Mouse (Mus musculus): Measurements from ENCODE around the gene Kif5a. TPM values are rescaled to one million over a fixed set of nuclear protein-coding genes. Genes with fewer than 3 reads are reported as not detected.

Gene Kif5a
- total RNA-seq, 2 experiments from 2014 or later = 0.10 to 0.20 TPM

- peak; percentile 32 for DNase-seq
- Histone ChIP-seq H3K27ac (peak within 1 kb of the TSS; percentile 74), H3K4me3 (peak within 1 kb of the TSS; percentile 73)
- TF ChIP-seq CTCF (IDR thresholded peaks at IDR 0.05) = no peak
- intact Hi-C loops (cut with DNase I) = loop anchor here (5.0 to 10.0 kb wide), 2 partner anchors 32 to 155 kb away; partner anchors contain the start of gene Pip4k2c
Observed at GRCm38 (mm10) chr10:127179871-127180694, 83.1 kb downstream of the Kif5a start, which contains the start of gene Slc26a10. Gene Slc26a10, minus strand, starts transcription at chr10:127180645.

- H3K4me3 ChIP-seq = peak overlapping the region; percentile 73
- no peak for TF ChIP-seq CTCF (IDR thresholded peaks at IDR 0.05)
- intact Hi-C loops (cut with DNase I) = loop anchor here (5.0 to 10.0 kb wide), 2 partner anchors 34 to 156 kb away; partner anchors contain the start of gene Pip4k2c
- H3K27ac ChIP-seq = peak overlapping the region; percentile 62; the same call in 1 of the 2 replicates
- peak; percentile 21 for DNase-seq
Observed at GRCm38 (mm10) chr10:127178286-127179027, 84.7 kb downstream of the Kif5a start.

- TF ChIP-seq CTCF (IDR thresholded peaks at IDR 0.05) = peak; percentile 88
- Histone ChIP-seq H3K4me3 (peak overlapping the region; percentile 73), H3K27ac (peak overlapping the region; percentile 62)
- DNase-seq = peak; percentile 79
- intact Hi-C loops (cut with DNase I) = loop anchor here (1.0 to 10.0 kb wide), 3 partner anchors 35 to 157 kb away; partner anchors contain the start of gene Pip4k2c
Observed at GRCm38 (mm10) chr10:127177719-127178118, 85.4 kb downstream of the Kif5a start.

- no peak for DNase-seq
- intact Hi-C loops (cut with DNase I) = loop anchor here (1.0 to 10.0 kb wide), 3 partner anchors 35 to 158 kb away; partner anchors contain the start of gene Pip4k2c
- TF ChIP-seq CTCF (IDR thresholded peaks at IDR 0.05) = no peak
- Histone ChIP-seq H3K4me3 (no peak overlapping the region; the same call in 1 of the 2 replicates), H3K27ac (no peak overlapping the region)
Observed at GRCm38 (mm10) chr10:127177235-127177634, 85.9 kb downstream of the Kif5a start.

- TF ChIP-seq CTCF (IDR thresholded peaks at IDR 0.05) = no peak
- Histone ChIP-seq H3K4me3 (no peak overlapping the region), H3K27ac (no peak overlapping the region)
- intact Hi-C loops (cut with DNase I) = loop anchor here (1.0 to 10.0 kb wide), 3 partner anchors 36 to 158 kb away; partner anchors contain the start of gene Pip4k2c
- DNase-seq = no peak
Observed at GRCm38 (mm10) chr10:127176756-127177155, 86.4 kb downstream of the Kif5a start.

- H3K4me3 ChIP-seq = no peak overlapping the region
- no peak for TF ChIP-seq CTCF (IDR thresholded peaks at IDR 0.05)
- H3K27ac ChIP-seq = no peak overlapping the region
- intact Hi-C loops (cut with DNase I) = loop anchor here (5.0 to 10.0 kb wide), 2 partner anchors 36 to 159 kb away; partner anchors contain the start of gene Pip4k2c
- DNase-seq = no peak
Observed at GRCm38 (mm10) chr10:127176228-127176627, 86.9 kb downstream of the Kif5a start.

Other genes starting within 250 kb of the Kif5a start
- 10 to 100 TPM; 15.0 to 28.8 TPM for gene Tsfm, start 232.5 kb downstream of the Kif5a start, total RNA-seq (2021)
- gene Mettl1, start 221.9 kb downstream of the Kif5a start, total RNA-seq (2021) = 10 to 100 TPM in 1 of 2 experiments, 1 to 10 TPM in 1; 9.5 to 10.5 TPM
- under 1 TPM; 0.08 TPM for gene Eef1akmt3, start 221.8 kb downstream of the Kif5a start, total RNA-seq (2021)
- gene Cyp27b1, start 215.1 kb downstream of the Kif5a start, total RNA-seq (2021) = under 1 TPM in 1 of 2 experiments, not detected in 1; 0.11 TPM
- gene March9, start 203.2 kb downstream of the Kif5a start, total RNA-seq (2021) = 1 to 10 TPM in 1 of 2 experiments, under 1 TPM in 1; 0.45 to 1.2 TPM
- 10 to 100 TPM; 33.5 to 40.5 TPM for gene Cdk4, start 199.8 kb downstream of the Kif5a start, total RNA-seq (2021)
- gene Tspan31, start 193.1 kb downstream of the Kif5a start, total RNA-seq (2021) = 10 to 100 TPM; 21.6 to 29.9 TPM
- gene Agap2, start 188.1 kb downstream of the Kif5a start, total RNA-seq (2021) = 1 to 10 TPM; 1.6 TPM
- gene Os9, start 142.2 kb downstream of the Kif5a start, total RNA-seq (2021) = 10 to 100 TPM; 10.9 to 15.1 TPM
- gene B4galnt1, start 98.1 kb downstream of the Kif5a start, total RNA-seq (2021) = under 1 TPM; 0.66 to 0.89 TPM
- gene Slc26a10, start 82.7 kb downstream of the Kif5a start, total RNA-seq (2021) = 1 to 10 TPM; 4.1 to 5.4 TPM
- 1 to 10 TPM; 8.5 to 8.8 TPM for gene Arhgef25, start 73.3 kb downstream of the Kif5a start, total RNA-seq (2021)
- gene Dtx3, start 67.6 kb downstream of the Kif5a start, total RNA-seq (2021) = 10 to 100 TPM; 20.8 to 25.6 TPM
- 1 to 10 TPM; 7.6 to 7.9 TPM for gene Pip4k2c, start 51.8 kb downstream of the Kif5a start, total RNA-seq (2021)
- gene Dctn2, start 3.0 kb upstream of the Kif5a start, total RNA-seq (2021) = 10 to 100 TPM; 91.3 to 98.3 TPM
- gene Mbd6, start 25.7 kb upstream of the Kif5a start, total RNA-seq (2021) = 10 to 100 TPM; 16.2 to 18.7 TPM
- gene Mars, start 48.4 kb upstream of the Kif5a start, total RNA-seq (2021) = 10 to 100 TPM; 69.0 to 71.4 TPM
- gene Arhgap9, start 58.6 kb upstream of the Kif5a start, total RNA-seq (2021) = under 1 TPM; 0.89 to 0.99 TPM
- gene Gli1, start 78.6 kb upstream of the Kif5a start, total RNA-seq (2021) = 1 to 10 TPM in 1 of 2 experiments, under 1 TPM in 1; 0.70 to 1.2 TPM
- not detected for gene Inhbe, start 91.1 kb upstream of the Kif5a start, total RNA-seq (2021)
- gene Inhbc, start 107.1 kb upstream of the Kif5a start, total RNA-seq (2021) = not detected
- 100 to 1,000 TPM; 118 to 153 TPM for gene R3hdm2, start 117.0 kb upstream of the Kif5a start, total RNA-seq (2021)
- 100 to 1,000 TPM; 393 to 462 TPM for gene Stac3, start 238.3 kb upstream of the Kif5a start, total RNA-seq (2021)